Mouse (Mus musculus) bone marrow macrophage, adult 2 months (primary cell): ENCODE measurements around the gene Ap3b1.

Source experiments
- CTCF ChIP-seq: IDR thresholded peaks from 2 replicates; pipeline ENCODE4 v1.5.1; 2012; ENCODE audit warnings: low read depth, mild to moderate bottlenecking, low read length, moderate library complexity
- POLR2A ChIP-seq: IDR thresholded peaks from 2 replicates; pipeline ENCODE4 v1.6.1; 2012; ENCODE audit warnings: mild to moderate bottlenecking, low read depth, low read length, borderline replicate concordance

DNA sequence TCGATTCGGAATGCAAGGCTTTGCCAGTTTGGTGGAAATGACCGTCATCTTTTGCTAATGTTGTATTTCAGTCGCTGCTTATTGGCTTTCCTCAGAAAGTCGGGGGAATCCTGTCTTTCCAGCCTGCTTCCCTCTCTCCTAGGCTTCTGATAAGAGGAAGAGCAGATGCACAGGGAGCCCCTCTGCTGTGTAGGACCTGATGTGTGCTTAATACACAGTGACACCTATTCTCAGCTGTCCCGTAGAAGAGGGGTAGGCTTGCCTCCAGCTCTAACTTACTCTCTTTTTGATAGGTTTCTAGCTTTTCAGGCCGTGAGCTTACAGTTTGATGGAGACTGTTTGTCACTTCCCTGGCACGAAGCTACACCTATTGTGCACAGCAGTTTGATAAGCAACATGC, 132.4 kb downstream of the Ap3b1 start:
- TF ChIP-seq POLR2A = no peak
- TF ChIP-seq CTCF = no peak
